Mouse (Mus musculus) frontal cortex, postnatal 10 days (tissue): Measurements from ENCODE around the gene Lmtk2.

Source experiments
- DNase-seq, 2 experiments: peaks; one replicate each; pipeline ENCODE4 v3.0.0; 2022; ENCODE audit warnings: low spot score in 2 of 2, mixed read lengths in 1 of 2

Gene Lmtk2

DNA sequence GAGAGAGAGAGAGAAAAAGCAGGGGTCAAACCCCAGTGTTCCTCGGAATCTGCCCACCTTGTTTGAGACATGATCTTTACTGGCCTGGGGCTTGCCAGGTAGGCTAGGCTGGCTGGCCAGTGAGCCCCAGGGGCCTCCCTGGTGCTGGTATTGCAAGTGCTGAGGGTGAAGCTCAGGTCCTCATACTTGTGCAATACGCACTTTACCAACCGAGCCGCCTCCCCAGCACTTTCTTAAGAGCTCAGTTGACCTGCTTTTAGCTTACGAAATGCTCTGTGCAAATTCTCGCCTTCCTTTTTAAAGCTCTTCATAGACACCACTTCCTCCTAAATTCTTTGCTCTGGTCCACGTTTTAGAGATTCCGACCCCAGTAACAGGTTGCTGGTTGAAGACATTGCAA, 9.0 kb downstream of the Lmtk2 start:
- no peak for DNase-seq

DNA sequence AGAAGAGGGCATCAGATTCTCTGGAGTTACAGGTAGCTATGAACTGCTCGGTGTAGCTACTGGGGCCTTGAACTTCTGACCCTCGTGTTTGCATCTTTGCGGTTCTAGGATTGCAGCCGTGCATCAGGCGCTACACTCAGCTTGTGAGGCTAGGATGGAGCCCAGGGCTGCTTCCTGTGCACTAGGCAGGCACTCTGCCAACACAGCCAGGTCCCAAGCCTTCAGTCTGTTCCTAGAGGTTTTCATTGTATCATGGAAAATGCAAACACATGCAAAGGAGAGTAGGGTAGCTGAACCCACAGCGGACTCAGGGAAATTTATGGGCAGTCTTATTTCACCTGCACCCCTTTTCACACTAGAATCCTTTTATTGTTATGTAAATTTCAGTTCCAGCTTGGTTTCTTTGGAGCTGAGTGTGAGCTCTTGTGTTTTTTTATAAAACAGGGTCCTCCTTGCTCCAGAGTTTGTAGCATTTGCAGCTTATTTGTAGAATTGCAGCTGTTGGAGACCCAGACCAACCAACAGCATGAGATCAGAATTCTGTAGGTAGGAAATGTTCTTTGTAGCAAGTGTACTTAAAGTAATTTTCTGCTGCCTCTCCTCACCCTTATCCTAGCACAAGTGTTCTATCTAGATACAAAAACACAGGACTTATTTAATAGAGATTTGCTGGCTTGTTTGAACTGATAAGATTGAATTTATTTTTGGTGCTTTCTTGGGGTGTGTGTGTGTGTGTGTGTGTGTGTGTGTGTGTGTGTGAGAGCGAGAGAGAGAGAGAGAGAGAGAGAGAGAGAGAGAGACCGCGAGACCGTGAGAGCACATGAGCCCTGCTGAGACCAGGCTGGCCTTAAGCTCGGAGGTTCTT, 12.6 kb downstream of the Lmtk2 start:
- no peak for DNase-seq

DNA sequence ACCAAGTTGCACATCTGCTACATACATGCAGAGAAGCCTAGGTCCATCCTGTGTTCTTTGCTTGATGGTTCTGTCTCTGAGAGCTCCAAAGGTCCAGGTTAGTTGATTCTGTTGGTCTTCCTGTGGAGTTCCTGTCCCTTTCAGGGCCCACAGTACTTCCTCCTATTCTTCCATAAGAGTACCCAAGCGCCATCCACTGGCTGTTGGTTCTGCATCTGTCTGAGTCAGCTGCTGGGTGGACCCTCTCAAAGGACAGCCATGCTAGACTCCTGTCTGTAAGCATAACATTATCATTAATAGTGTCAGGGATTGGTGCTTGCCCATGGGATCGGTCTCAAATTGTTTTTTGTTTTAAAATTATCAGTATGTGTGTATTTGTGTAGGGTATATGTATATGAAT, 13.8 kb downstream of the Lmtk2 start:
- DNase-seq = no peak

DNA sequence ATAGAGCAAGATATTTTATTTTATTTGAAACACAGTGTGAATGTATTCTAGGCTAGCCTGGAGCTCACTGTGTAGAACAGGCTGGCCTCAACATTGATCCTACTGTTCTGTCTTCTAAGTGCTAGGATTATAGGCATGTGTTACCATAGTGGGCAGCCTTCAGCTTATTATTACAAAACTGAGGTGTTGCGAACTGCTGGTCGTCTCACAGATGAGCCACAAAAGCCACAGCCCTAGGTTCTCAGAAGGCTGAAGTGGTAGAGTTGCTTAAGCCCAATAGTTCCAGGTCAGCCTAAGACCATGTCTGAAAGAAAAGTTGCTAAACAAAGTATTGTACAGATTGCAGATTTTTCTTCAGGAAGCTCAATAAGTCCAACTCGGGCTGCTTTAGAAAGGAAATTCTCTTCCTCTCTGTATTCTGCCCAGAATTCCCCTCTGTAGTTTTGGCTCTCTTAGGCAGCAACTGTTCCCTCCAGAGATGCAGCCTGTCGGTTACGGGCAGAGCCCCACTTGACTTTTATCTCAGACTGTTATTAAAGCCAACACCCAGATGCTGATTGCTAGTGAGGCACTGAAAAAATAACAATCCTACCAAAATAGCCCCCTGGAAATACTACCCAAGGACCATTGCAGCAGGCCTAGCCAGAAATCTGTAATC, 14.9 kb downstream of the Lmtk2 start:
- DNase-seq = no peak

DNA sequence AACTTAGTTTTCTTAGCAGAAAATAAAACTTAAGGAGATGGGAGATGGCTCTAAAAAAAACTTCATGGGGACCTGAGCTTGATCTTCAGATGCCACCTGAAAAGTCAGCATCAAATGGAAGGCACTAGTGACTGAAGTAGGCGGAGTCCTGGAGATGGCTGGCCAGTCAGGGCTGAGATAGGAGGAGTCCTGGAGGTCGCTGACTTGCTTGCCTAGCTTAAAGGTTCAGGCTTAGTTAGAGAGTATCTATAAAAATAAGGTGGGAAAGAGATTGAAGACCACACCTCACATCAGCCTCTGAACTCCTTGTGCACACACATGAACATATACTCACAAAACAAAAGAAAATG, 15.4 kb downstream of the Lmtk2 start:
- no peak for DNase-seq

DNA sequence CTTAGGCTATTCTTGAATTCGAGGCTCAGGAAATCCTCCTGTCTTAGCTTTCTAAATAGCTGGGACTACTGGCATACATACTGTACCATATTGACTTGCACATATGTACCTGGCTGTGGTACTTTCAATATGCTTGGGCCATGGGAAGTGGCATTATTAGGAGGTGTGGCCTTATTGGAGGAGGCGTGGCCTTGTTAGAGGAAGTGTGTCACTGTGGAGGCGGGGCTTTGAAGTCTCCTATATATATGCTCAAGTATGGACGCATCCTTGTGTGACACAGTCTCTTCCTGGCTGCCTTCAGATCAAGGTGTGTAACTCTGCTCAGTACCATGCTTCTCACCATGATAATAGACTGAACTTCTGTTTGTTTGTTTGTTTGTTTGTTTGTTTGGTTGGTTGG, 18.0 kb downstream of the Lmtk2 start:
- no peak for DNase-seq

DNA sequence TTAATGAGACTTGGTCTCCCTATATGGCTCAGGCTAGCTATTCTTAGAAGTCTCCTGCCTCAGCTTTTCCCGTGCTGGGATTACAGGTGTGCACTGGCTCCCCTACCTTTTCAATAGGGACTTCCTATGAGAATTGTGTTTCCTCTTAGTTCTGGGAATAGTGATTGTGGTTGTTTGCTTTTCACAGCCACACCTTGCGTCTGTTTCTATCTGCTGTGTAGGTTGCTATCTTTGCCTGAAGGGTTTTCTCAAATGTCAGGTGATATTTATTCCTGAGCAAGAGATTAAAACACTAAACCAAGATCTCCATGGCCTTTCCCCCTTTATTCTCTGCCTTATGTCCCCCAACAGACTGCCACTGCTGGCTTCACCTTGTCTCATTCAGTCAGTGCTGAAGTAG, 19.1 kb downstream of the Lmtk2 start:
- DNase-seq = no peak

DNA sequence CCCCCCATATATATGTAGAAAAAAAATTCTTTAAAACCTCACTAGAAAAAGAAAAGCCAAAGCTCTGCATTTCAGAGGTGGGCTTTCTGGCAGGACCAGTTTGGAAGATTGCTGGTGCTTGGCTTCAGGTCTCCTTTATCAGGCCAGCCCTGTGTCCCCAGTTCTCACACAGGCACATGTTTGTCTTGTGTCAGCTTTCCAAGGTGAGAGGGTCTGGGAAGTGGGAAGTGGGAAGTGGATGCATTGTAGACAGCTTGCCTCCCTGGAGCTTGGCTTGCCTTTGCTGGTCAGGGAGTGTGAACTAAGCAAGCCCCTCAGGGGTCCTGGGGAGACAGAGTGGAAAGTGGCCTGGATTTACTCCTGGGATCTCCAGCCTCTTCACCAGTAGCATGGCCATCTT, 21.3 kb downstream of the Lmtk2 start:
- no peak for DNase-seq

DNA sequence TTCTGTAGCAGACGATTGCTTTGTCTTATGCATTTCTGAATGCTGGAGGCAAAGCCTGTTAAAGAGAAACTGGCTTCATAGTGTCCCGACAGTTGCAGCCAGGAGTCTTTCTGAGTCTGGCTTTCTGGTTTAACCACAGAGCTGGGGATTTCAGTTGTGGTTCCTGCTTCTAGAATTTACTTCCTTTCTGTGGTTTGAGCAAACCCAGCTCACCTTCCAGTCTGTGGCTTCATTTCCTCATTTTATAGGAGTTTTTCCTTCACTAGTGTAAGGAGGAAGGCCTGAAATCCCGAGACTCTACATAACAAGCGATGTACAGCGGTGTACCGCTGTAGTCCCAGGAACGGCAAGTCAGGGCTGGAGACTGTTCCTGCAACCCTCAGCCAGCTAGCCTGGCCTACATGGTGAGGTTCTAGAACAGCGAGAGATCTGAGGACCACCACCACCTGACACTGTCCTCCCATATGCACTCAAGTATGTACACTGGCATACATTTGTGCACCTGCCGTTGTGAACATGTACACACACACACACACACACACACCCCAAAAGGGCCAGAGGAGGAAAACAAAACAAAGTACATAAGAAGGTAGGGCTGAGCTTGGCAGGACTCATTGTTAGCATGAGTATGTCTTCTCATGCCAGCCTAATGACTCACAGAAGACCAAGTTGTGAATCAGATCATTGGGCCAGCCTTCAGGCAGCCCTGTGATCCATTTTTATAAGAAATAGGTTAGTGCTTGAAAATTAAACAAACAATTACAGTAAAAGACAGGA, 25.9 kb downstream of the Lmtk2 start:
- DNase-seq = no peak

DNA sequence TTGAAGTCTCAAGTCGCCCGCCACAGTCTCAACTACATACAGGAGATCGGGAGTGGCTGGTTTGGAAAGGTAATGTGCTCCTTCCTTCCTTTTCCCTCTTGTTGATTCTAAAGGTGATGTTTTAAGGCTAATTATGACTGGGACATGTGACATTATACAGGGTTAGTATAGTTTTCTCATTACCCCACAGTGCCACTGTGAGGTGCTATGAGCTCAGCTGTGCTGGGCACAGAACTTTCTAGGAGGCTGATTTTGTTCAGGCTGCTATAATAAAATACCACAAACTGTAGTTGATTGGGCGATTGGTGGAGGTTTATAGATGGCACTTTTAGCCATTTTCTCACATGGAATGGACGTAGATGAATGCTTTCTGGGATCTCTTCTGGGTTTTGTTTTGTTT, 43.3 kb downstream of the Lmtk2 start:
- no peak for DNase-seq

DNA sequence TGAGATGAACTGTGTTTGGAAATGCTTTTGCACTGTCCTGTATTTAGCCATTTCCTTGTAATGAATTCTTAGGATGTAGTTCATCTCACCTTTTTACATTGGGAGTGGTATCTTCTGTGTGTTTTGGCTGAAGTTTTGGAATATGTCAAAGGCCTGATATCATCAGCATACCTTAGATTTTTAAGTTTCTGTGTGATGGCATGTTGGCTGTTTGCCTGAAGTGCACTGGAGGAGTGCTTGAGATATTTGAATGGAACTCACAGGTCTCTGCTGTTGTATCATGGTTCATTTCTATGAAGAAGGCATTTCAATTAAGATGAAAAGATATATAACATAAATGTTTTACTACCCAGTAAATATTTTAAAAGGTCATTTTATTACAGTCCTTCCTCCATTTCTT, 46.7 kb downstream of the Lmtk2 start:
- no peak for DNase-seq

DNA sequence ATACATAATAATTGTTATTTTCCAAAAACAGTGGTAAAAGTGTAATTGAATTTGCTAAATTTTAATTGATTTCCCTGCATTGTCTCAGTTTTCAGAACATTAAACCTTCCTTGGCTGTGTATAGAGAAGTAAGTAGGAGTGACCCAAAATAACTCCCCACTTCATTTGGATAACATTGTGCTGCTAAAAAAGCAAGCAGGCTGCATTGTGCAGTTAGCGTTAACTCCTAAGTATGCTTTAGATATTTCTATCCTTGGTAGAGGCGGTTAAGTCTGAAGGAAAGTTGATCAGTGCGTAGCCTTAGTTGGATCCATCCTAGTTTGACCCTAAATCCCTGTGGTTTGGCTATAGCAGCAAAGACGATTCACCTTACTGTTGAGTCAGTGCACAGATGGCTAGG, 49.3 kb downstream of the Lmtk2 start:
- no peak for DNase-seq

DNA sequence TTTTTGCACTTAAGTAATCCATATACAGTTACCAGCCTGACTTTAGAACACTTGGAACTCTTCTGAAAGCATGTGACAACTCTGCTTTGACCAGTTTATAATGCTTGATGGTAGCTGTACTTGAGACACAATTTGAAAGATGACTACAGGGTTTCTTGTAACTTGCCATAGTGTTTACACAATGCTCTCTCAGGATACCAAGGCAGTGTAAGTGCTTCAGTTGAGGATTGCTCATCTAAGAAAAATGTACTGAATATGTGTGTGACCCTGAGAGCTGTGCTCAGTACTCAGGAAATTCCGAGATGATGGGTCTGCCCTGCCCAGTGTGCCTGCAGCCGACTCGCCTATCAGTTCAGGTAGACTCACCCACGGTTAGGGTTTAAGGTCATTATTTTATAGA, 51.0 kb downstream of the Lmtk2 start:
- DNase-seq = no peak

DNA sequence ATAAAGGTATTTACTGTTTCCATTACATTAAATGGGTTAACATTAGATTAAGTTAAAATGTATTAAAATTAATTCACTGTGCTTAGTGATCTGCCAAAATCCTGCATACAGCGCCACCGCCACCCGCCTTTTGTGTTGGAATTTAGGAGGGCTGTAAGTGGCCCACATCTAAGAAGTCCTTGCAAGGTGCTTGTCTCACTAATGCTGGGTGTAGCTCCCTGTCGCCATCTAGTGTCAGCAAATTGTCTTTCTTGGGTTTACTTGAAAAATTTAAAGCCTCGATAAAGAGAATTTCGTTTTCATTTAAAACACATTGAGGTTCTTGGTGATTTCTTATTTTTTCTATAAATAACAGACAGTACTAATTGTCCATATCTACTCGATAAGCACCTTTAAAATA, 54.3 kb downstream of the Lmtk2 start:
- peak; percentile 19 to 59 for DNase-seq

DNA sequence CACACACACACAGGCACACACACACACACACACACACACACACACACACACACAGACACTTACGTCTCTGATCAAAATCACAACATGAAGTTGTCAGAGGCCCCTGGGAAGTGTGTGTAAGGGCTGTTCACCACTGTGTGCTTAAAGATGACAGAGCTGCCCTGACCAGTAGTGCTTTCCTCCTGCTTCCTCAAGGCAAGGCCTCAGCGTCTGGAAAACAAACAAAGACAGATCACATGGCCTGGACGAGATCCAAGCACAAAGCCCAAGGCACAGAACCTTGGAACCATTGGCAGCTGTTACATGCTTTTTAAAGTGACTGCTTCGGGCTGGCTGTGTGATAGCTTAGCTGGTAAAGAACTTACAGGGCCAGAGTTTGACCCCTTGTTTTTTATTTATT, 58.4 kb downstream of the Lmtk2 start:
- DNase-seq = peak in 1 of 2 experiments; percentile 52

DNA sequence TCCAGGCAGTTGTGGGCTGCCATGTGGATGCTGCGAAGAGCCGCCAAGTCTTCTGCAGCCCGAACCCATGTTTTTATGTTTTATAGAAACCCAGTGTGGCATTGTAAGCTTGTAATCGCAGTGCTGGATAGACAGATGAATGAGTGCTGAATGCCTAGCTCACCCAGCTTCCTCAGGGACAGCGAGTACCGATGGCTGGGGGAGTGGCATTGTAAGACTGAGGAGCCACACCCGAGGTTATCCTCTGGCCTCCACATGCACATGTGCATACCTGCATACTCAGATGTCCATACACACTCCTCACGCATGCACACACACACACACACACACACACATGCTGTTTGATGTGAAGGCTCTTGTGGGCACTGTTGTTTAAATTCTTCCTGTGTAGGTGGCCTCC, 58.9 kb downstream of the Lmtk2 start:
- DNase-seq = no peak

DNA sequence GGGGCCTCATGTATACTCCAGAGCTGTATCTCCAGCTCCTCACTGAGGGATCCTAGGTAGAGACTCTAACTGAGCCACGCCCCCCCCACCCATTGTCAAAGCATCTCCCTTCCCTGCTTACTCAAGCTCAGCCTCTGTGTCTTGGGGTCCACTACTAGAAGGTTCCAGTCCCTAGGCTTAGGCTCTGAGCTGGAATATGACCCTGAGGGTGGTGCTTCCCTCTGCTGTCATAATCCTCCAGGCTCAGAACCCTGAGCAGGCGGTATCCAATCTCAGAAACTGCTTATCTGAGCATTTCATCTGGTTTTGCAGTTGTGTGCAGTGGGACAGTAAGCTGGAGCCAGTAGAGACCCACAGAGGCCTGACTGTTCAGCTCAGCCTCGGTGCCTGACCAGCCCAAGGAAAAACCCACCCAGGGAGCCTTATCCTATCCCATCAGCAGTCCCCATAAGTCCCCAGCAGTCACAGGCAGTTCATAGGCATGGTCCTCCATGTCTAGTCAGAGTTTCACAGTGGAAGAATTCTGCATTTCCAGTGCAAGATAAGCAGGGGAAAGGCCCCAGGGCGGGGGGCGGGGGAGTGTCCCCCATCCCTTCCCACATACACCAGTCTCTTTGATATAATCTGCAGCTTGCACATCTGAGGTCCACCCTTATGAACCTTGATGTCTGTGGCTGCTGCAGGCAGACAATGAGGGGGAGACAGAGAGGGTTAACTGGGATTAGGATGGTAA, 62.0 kb downstream of the Lmtk2 start:
- DNase-seq = no peak

DNA sequence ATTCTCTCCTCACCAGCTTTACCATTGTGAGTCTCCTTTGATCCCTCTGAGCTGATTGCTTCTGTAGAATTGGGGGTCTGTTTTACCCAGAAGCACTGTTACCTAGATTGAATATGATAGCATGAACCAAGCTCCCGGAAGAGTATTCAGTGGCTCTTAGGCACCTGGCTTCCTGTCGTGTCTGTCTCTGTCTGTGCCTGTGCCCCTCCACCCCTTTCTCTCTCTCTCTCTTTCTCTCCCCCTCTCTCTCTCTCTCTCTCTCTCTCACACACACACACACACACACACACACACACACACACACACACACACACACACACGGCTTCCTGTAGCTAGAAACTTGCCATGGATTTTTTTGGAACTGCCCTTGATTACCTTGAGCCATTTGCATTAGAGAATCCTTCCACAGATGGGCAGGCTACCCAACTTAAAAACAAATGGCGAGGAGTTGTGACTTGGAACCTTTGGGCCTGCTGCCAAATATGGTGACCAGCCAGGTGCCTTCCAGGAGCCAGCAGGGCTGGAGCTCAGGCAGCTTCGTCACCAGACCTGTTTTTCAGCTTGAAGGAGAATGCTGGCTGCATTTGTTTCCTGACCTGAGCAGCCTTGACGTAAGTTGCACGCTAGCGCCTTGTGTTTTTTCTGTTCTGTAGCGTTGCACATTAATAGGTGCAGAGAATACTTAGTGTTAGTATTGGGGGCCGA, 62.7 kb downstream of the Lmtk2 start:
- no peak for DNase-seq

DNA sequence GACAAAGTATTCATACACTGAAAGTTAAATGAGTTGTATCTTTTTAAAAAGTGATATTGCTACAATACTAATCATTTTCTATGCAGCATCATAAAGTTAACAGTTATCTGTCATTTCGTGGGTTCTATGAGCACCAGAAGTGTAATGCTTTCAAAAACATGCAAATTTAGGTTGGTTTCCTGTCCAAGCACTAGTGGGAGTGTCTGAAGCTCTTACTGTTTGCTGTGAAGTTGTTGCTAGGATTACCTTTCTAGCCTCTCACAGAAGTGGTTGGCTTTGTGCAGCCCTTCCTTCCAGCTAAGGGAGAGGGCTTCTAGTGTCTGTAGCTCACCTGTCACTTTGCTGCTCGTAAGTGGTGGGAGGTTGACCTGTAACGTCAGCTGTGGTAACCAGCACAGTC, 65.5 kb downstream of the Lmtk2 start:
- no peak for DNase-seq

DNA sequence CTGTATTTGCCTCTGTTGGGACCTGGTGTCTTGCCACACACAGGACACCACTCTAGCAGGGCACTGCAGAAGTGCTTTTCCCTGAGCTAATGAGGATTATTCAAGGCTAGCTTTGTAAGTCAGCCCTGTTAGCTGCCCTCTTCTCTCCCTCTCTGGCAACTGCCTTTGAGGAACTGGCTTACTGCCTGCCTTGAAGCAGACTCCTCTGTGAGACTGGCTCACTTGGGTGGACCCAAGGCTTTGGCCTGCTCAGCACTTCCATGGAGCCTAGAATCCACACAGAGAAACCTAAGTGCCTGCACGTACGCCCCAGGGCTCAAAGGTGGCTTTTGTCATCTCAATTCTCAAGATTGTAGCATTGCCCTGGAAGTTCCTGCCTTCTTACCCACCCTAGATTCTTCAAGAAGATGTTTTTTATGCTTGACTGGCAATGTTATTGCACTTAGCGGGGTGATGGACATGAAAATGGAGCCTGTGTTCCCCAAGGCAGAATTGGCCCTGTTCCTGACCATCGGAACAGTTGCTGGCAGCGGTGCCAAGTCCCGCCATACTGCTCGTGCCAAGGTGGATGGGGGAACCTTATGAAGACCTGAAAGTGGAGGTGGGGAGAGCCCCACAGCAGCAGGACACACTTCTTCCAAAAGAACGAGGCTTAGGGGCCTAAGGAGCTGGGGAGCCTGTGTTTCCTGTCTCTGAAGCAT, 69.2 kb downstream of the Lmtk2 start:
- DNase-seq = no peak

DNA sequence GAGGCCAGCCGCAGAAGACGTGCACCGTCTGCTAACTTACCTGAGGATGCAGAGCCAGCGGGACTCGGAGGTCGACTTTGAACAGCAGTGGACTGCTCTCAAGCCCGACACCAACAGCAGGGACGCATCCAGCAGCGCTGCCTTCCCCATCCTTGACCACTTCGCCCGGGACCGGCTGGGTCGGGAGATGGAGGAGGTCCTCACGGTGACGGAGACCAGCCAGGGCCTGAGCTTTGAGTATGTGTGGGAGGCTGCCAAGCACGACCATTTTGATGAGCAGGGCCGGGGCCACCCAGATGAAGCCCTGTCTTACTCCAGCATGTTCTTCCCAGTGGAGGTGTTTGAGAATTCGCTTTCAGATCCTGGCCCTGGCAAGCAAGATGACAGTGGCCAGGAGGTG, 73.4 kb downstream of the Lmtk2 start:
- DNase-seq = no peak
